Mouse (Mus musculus): ENCODE results near the gene Hacd2.

Gene Hacd2

DNA sequence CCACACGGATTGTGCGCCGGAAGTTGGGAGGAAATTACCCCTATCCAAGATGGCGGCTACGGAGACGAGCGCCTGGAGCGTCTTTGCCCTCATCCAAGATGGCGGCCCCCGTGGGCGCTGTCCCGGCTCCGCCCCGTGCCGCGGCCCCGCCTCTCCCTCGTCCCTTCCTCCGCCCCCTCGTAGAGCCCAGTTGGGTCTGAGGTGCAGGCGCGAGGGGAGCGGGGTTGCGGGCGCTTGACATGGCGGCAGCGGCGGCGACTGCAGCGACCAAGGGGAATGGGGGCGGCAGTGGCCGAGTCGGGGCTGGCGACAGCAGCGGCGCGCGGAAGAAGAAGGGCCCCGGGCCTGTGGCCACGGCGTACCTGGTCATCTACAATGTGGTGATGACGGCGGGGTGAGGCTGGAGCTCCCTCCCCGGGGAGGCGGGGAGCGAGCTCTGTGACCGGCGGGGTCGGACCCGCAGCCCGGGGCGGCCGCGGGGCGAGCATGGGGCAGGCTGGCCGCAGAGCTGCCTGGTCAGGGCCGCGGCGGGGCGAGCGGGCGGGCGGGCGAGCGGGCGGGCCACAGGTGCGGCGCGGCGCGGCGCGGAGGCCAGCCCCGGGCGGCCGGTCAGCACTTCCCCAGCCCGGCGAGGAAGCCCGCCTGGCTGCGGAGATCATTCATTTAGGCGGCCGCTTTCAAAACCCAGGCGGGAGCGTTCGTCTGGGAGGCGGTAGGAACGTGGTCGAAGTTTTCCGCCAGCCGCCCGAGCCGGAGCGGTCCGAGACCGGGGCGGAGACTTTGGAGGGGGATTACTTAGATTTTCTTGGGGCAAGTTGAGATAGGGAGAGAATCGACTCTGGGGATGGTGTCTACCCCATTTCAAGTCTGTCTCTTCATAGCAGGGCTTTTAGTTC, at the start of gene Hacd2:
TSS of gene Hacd2 (plus strand) at position 187 of the 896 bp plus-strand sequence.
- peak; percentile 93 for DNase-seq (ENCODE audit: low read depth, low spot score)

DNA sequence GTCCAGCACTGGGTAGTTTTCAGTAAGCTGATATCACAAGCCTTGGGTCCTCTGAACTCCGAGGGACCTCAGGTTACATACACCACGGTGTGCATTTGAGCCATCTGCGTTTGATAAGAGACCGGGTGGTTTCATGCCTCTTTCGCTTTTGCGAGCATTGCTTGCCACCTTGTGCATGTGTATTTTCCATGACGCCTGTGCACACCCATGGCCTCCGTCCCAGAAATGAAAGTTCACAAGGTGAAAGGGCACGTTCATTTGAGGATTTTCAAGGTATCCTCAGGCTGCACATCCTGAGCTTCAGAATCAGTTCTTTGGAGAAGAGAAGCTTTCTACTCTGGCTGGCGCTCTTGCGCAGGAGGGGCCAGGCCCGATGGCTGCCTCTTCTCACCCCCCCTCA, 49.8 kb upstream of the Hacd2 start:
- no peak for DNase-seq (ENCODE audit: low read depth, low spot score)

- DNase-seq (ENCODE audit: low read depth, low spot score): no peak
These were observed 46.7 kb upstream of the Hacd2 start for GRCm38 (mm10) chr16:34975544-34975943.

GRCm38 (mm10) chr16:34976630-34977029, 45.6 kb upstream of the Hacd2 start:
- no peak for DNase-seq (ENCODE audit: low read depth, low spot score)

- DNase-seq (ENCODE audit: low read depth, low spot score): no peak
These were observed 44.2 kb upstream of the Hacd2 start for GRCm38 (mm10) chr16:34978018-34978417.

- DNase-seq (ENCODE audit: low read depth, low spot score): no peak
These were observed 41.2 kb upstream of the Hacd2 start for GRCm38 (mm10) chr16:34981009-34981408.

- DNase-seq (ENCODE audit: low read depth, low spot score): no peak
These were observed 37.8 kb upstream of the Hacd2 start for GRCm38 (mm10) chr16:34984203-34985030.

- DNase-seq (ENCODE audit: low read depth, low spot score): no peak
These were observed 37.2 kb upstream of the Hacd2 start for GRCm38 (mm10) chr16:34985031-34985346.

GRCm38 (mm10) chr16:34986211-34986825, 35.9 kb upstream of the Hacd2 start:
- DNase-seq (ENCODE audit: low read depth, low spot score): no peak

DNA sequence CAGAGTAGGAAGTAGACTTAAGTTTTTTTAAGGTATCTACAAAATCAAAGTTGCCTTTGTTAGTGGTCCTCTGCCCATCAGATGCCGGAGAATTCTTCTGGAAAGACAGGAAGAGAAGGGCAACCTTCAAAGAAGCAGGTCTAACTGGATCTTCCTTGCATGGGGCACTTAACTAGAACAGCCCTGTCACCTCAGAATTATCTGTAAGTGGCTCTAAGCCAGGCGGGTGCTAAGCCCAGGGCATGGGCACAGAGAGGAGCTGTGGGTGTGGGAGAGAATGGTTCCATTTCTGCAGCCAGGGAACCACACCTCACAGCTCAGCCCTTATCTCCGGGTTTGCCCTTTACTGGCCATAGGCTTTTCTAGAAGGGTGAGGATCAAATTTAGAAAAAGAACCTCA, 30.9 kb upstream of the Hacd2 start:
- DNase-seq (ENCODE audit: low read depth, low spot score): no peak

- DNase-seq (ENCODE audit: low read depth, low spot score): no peak
These were observed 29.4 kb upstream of the Hacd2 start for GRCm38 (mm10) chr16:34992854-34993253.

GRCm38 (mm10) chr16:34993694-34994330, 28.4 kb upstream of the Hacd2 start:
- no peak for DNase-seq (ENCODE audit: low read depth, low spot score)

GRCm38 (mm10) chr16:34994641-34995141, 27.5 kb upstream of the Hacd2 start:
- DNase-seq (ENCODE audit: low read depth, low spot score): no peak

GRCm38 (mm10) chr16:34996133-34996532, 26.1 kb upstream of the Hacd2 start:
- no peak for DNase-seq (ENCODE audit: low read depth, low spot score)

DNA sequence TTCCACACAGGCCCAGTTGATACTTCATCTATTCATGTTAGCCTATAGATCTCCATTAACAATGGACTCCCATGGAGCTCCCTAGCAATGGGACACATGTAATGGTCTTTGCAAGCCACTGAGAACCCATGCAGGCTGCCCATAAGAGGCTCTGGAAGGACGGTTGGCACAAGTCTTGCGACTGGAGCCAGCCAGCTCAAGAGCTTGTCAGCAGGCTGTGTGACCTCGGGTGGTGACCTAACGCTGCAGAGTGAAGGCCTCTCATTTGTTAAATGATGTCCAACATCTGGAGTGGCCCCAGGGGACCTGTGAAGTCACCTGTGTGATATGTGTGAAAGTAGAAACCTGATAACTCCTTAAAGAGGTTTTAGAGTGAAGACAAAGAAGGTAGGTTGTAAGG, 25.2 kb upstream of the Hacd2 start:
- DNase-seq (ENCODE audit: low read depth, low spot score): no peak

GRCm38 (mm10) chr16:34997576-34997975, 24.7 kb upstream of the Hacd2 start:
- DNase-seq (ENCODE audit: low read depth, low spot score): no peak

- no peak for DNase-seq (ENCODE audit: low read depth, low spot score)
These were observed 23.2 kb upstream of the Hacd2 start for GRCm38 (mm10) chr16:34999016-34999415.

DNA sequence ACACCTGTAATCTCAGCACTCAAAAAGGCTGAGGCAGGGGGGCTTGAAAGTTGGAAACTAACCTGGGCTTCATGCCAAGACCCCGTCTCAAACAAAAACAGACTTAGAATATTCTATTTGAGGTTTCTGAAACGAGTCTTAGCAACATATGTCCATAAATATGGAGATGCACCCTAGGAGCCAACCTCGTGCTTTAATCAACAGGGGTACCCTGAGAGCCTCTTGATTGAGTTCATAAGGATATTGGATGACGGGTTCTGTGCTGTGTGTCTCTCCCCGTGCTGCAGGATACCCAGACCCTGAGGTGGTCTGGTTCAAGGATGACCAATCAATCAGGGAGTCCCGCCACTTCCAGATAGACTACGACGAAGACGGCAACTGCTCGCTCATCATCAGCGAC, 22.2 kb upstream of the Hacd2 start:
- no peak for DNase-seq (ENCODE audit: low read depth, low spot score)

DNA sequence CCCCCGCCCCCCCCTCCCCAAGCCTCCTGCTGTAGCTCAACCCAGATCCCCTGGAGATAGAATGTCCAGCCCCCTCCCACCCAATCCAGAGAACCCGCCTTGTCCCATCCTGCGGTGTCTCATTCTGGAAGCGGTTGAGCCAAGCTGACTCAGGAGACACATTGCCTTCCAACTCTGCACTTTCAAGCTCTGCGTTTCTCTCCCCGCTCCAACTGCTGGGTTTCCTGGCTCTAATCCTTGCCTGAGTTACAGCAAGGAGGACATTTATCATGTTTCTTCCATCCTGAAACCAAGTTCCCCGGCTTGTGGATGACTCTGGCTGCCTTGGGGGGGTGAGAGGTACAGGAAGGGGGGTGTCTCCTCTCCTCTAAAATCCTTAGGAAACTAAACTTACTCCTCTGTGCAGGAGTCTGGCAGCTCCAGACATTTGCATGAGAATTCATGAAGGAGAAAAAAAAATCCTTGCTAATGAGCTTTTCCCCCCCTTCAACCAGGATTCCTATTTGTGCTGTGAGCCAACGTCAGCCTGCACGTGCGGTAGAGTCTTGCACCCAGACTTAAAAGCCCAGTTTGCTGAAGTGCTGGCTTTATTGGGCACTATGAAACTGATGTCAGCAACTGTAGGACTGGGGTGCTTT, 21.2 kb upstream of the Hacd2 start:
- DNase-seq (ENCODE audit: low read depth, low spot score): no peak

GRCm38 (mm10) chr16:35004356-35004755, 17.9 kb upstream of the Hacd2 start:
- DNase-seq (ENCODE audit: low read depth, low spot score): no peak

GRCm38 (mm10) chr16:35004756-35005155, 17.5 kb upstream of the Hacd2 start:
- no peak for DNase-seq (ENCODE audit: low read depth, low spot score)

All from CD4-positive helper T cell, adult 2 months (primary cell).